Comparison of ENCODE assay signal across 8 mouse cellular contexts in genomic region chr9:75910112-75910799, GRCm38 (mm10).
DNase-seq lines count a peak whose midpoint lies in the region.

No protein-coding gene starts in this region.

- peak; percentile 7 to 69 for DNase-seq in left cerebral cortex, postnatal 10 days (ENCODE audit: extremely low spot score in 1 of 2, low spot score in 2 of 2)
- no peak for DNase-seq in left cerebral cortex, postnatal 25 days (ENCODE audit: low spot score in 2 of 2)
- peak; percentile 50 for DNase-seq in brain, adult 2 months (ENCODE audit: low read depth, low spot score)
- DNase-seq in heart, adult 9 months (ENCODE audit: low spot score in 2 of 2) = peak; percentile 90 to 92
- peak; percentile 87 for DNase-seq in kidney, postnatal 14 days
- peak; percentile 13 for DNase-seq in telencephalon, adult 2 months (ENCODE audit: low read depth, low spot score)
- no peak for DNase-seq in right cerebral cortex, postnatal 4 days
- DNase-seq in spleen, adult 12 weeks (ENCODE audit: low spot score) = no peak

- intact Hi-C loops in left cerebral cortex, postnatal 10 days (cut with DNase I) = no loop called here
- intact Hi-C loops in left cerebral cortex, postnatal 25 days (cut with DNase I) = no loop called here

Comparison
In these comparisons a context has a peak if more than half of its experiments do, and no peak if none do; other contexts are left out.
1. DNase-seq: peak in left cerebral cortex, postnatal 10 days (2 of 2), brain, adult 2 months (single experiment), heart, adult 9 months (2 of 2), kidney, postnatal 14 days (single experiment) and telencephalon, adult 2 months (single experiment); none in left cerebral cortex, postnatal 25 days (0 of 2), right cerebral cortex, postnatal 4 days (single experiment) and spleen, adult 12 weeks (single experiment).